Mouse (Mus musculus) hindbrain, postnatal 0 days (tissue): ENCODE data around the gene Ogdh. TPM values are rescaled to one million over a fixed set of nuclear protein-coding genes. Genes with fewer than 3 reads are reported as not detected.

ENCODE experiments used
- ATAC-seq: fragments of 200-750 bp; cut with Nextera tagmentation; 2 replicates; pipeline ENCODE4 v1.8.0; 2017; ENCODE audit warnings: mild to moderate bottlenecking, moderate TSS enrichment, moderate library complexity
- DNase-seq: peaks from one replicate; pipeline ENCODE4 v3.0.0-alpha.2; 2015; ENCODE audit warnings: low spot score
- H3K27ac ChIP-seq: fragments of 300-500 bp; sonication (generic); 2 replicates; pipeline ENCODE4 v1.5.1; 2014; ENCODE audit warnings: mild to moderate bottlenecking
- H3K27me3 ChIP-seq: fragments of 300-500 bp; sonication (generic); 2 replicates; pipeline ENCODE4 v1.6.1; 2014; ENCODE audit warnings: low read length, mixed read lengths; ENCODE audit not compliant: insufficient read depth
- H3K36me3 ChIP-seq: fragments of 300-500 bp; sonication (generic); 2 replicates; pipeline ENCODE4 v1.6.1; 2014; ENCODE audit warnings: low read length, mixed read lengths; ENCODE audit not compliant: insufficient read depth
- H3K4me1 ChIP-seq: fragments of 300-500 bp; sonication (generic); 2 replicates; pipeline ENCODE4 v1.6.1; 2014; ENCODE audit warnings: antibody characterized with exemption, low read length, mixed read lengths; ENCODE audit not compliant: insufficient read depth
- H3K4me2 ChIP-seq: fragments of 300-500 bp; sonication (generic); 2 replicates; pipeline ENCODE4 v1.6.1; 2014; ENCODE audit warnings: low read depth, mild to moderate bottlenecking, low read length, moderate library complexity, mixed read lengths
- H3K4me3 ChIP-seq: fragments of 300-500 bp; sonication (generic); 2 replicates; pipeline ENCODE4 v1.5.1; 2014; ENCODE audit warnings: low read length
- H3K9ac ChIP-seq: fragments of 300-500 bp; sonication (generic); replicated peaks from 2 replicates; pipeline ENCODE4 v1.6.1; 2014; ENCODE audit warnings: mild to moderate bottlenecking, low read length, moderate library complexity, mixed read lengths
- H3K9me3 ChIP-seq: fragments of 300-500 bp; sonication (generic); 2 replicates; pipeline ENCODE4 v1.6.1; 2016; ENCODE audit warnings: low read length, mixed read lengths
- CTCF ChIP-seq: IDR thresholded peaks from 2 replicates; pipeline ENCODE4 v1.5.1; 2016; ENCODE audit warnings: antibody characterized with exemption, control low read depth, low read depth
- WGBS: fragments of 180-500 bp; shearing (Covaris S2); extraction: QIAGEN DNeasy Blood & Tissue Kit; methylation state at CpG from one replicate; pipeline ENCODE4 v1.1.7; 2014; 5-methylcytosine and 5-hydroxymethylcytosine counted together
- polyA plus RNA-seq: library from polyadenylated mRNA; unstranded; fragments of >200 nt; fragmentation: Nextera tagmentation; extraction: Ambion mirVana; gene quantifications from 2 replicates; pipeline ENCODE4 v1.2.1, GENCODE M21; 2015
- total RNA-seq: library from RNA; depleted of rRNA; stranded (reverse); fragments of >200 nt; gene quantifications from 2 replicates; pipeline ENCODE4 v1.2.3, GENCODE M21; 2014

Gene Ogdh
- total and polyA plus RNA-seq, 2 experiments from 2014 or later: 139 to 151 TPM

DNA sequence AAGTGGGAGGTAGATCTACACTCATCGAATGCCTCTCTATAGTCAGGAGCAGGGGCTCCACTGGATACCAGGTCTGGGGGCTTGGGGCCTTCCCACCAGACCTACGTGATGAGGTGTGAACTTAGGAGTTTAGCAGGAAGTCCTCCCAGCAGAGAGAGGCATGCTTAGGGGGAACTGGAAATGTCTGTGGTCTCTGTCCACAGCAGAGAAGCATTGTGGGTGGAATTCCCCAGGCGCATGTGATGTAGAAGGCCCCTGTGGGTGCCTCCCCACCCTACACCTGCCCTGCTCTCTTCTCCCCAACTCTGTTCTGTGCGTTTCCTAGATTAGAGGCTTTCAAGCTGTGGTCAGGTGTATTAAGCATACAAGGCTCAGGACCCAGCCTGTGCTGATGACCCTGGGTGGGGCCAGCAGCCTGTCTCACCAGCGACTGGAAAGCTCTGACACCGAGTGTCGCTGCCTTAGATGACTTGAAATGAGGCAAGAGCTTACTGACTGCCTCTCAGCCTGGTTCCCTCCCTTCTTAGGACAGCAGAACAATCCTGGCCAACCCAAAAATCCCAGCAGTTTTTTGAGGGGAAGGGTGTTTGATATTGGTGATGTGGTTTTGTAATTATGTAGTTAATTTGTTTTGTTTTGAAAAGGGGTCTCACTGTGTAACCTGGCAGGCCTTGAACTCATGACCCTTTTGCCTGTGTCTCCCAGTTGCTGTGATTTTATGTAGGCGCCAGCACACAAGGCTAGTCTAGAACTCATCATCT lies 100.3 kb downstream of the Ogdh start:
- H3K27me3 ChIP-seq: no peaks in the 10 kb centered on the region
- ATAC-seq (no peak), DNase-seq (no peak)
- no peaks in the 10 kb centered on the region for H3K9me3 ChIP-seq
- WGBS: 88% methylated on average over 8 of the region's 8 CpGs
- peaks cover 9% of the 10 kb centered on the region for H3K36me3 ChIP-seq
- no peak overlapping the region for H3K9ac ChIP-seq
- H3K4me3 ChIP-seq: no peak overlapping the region
- no peak overlapping the region for H3K27ac ChIP-seq
- TF ChIP-seq CTCF: no peak
- no peak overlapping the region for H3K4me2 ChIP-seq
- H3K4me1 ChIP-seq: peaks cover 19% of the 10 kb centered on the region; the same call in 1 of the 2 replicates

GRCm38 (mm10) chr11:6392857-6393256 lies 101.4 kb downstream of the Ogdh start:
- no peak overlapping the region for H3K4me3 ChIP-seq
- no peak for DNase-seq
- no peaks in the 10 kb centered on the region for H3K27me3 ChIP-seq
- WGBS: 91% methylated on average over 6 of the region's 6 CpGs
- no peak for TF ChIP-seq CTCF
- H3K4me2 ChIP-seq: no peak overlapping the region
- H3K9me3 ChIP-seq: no peaks in the 10 kb centered on the region
- H3K36me3 ChIP-seq: peaks cover 20% of the 10 kb centered on the region
- no peak for ATAC-seq
- no peak overlapping the region for H3K9ac ChIP-seq
- H3K27ac ChIP-seq: no peak overlapping the region
- H3K4me1 ChIP-seq: peaks cover 19% of the 10 kb centered on the region; the same call in 1 of the 2 replicates

GRCm38 (mm10) chr11:6393866-6394265 lies 102.4 kb downstream of the Ogdh start:
- TF ChIP-seq CTCF: no peak
- Histone ChIP-seq H3K9ac (no peak overlapping the region), H3K4me3 (no peak overlapping the region), H3K36me3 (peaks cover 29% of the 10 kb centered on the region), H3K27ac (no peak overlapping the region), H3K4me2 (no peak overlapping the region), H3K27me3 (no peaks in the 10 kb centered on the region), H3K4me1 (peaks cover 19% of the 10 kb centered on the region; the same call in 1 of the 2 replicates), H3K9me3 (no peaks in the 10 kb centered on the region)
- 74% methylated on average over 1 of the region's 1 CpGs for WGBS
- DNase-seq: no peak
- no peak for ATAC-seq

- H3K4me2 ChIP-seq: no peak overlapping the region
- no peaks in the 10 kb centered on the region for H3K27me3 ChIP-seq
- 0 out of 2 replicates have a peak, but pooled peaks cover 11% of the 10 kb centered on the region for H3K4me1 ChIP-seq
- H3K4me3 ChIP-seq: no peak overlapping the region
- no peak for DNase-seq
- H3K27ac ChIP-seq: no peak overlapping the region
- H3K9ac ChIP-seq: no peak overlapping the region
- WGBS: 65% methylated on average over 5 of the region's 5 CpGs
- peaks cover 46% of the 10 kb centered on the region for H3K36me3 ChIP-seq
- no peaks in the 10 kb centered on the region for H3K9me3 ChIP-seq
- ATAC-seq: no peak
- no peak for TF ChIP-seq CTCF
Measured at GRCm38 (mm10) chr11:6395565-6395964, 104.1 kb downstream of the Ogdh start.

DNA sequence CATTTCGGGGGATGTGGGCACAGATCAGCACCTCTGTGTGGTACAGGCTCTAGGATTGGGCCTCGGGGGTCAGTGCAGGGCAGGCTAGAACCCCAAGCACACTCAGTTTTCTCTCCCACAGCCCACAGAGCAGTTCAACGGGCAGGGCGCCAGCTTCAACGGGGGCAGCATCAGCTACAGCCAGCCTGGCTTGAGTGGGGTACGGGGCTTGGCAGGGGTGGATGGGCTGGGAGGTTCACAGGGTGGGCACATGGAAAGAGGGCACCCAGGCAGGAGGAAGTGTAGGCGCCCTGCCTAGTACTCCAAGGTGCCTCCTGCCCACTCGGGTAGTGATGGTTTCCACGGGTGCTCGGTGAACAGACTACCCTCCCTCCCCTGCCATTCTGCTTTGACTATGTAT lies 106.7 kb downstream of the Ogdh start:
- no peaks in the 10 kb centered on the region for H3K27me3 ChIP-seq
- no peaks in the 10 kb centered on the region for H3K4me1 ChIP-seq
- ATAC-seq (no peak), DNase-seq (no peak)
- WGBS: 90% methylated on average over 10 of the region's 10 CpGs
- no peak overlapping the region for H3K4me2 ChIP-seq
- H3K36me3 ChIP-seq: peaks cover 72% of the 10 kb centered on the region
- H3K4me3 ChIP-seq: no peak overlapping the region
- TF ChIP-seq CTCF: no peak
- no peak overlapping the region for H3K27ac ChIP-seq
- H3K9ac ChIP-seq: no peak overlapping the region
- no peaks in the 10 kb centered on the region for H3K9me3 ChIP-seq

GRCm38 (mm10) chr11:6402515-6403510 lies 111.4 kb downstream of the Ogdh start:
- Histone ChIP-seq H3K27ac (no peak overlapping the region), H3K9ac (no peak overlapping the region), H3K36me3 (peaks cover 74% of the 10 kb centered on the region), H3K4me3 (no peak overlapping the region), H3K27me3 (no peaks in the 10 kb centered on the region), H3K9me3 (no peaks in the 10 kb centered on the region), H3K4me2 (no peak overlapping the region), H3K4me1 (peaks cover 5% of the 10 kb centered on the region; the same call in 1 of the 2 replicates)
- TF ChIP-seq CTCF: peak; percentile 73
- WGBS: 87% methylated on average over 19 of the region's 19 CpGs
- DNase-seq (no peak), ATAC-seq (peak; percentile 7; the same call in 1 of the 2 replicates)
